In genomic region chr15:91377105-91377504, GRCm38 (mm10) we compare ENCODE assay signal across 15 mouse cellular contexts.
DNase-seq lines count a peak whose midpoint lies in the region; ATAC-seq and TF ChIP-seq lines count a peak whose summit lies in the region.
"Had no signal": no experiment of that assay in that cellular context is flagged by ENCODE, and none has a peak within 500 bp of the region (broad histone marks: within the 10 kb centered on the region; RNA-seq: fewer than 3 reads in every experiment).

No protein-coding gene starts in this region.

- H3K9ac ChIP-seq in midbrain, embryonic 14.5 days (replicated peaks; ENCODE audit: low read length): no peak overlapping the region
- no peak overlapping the region for H3K9ac ChIP-seq in midbrain, embryonic 11.5 days (ENCODE audit: low read length)
- H3K9ac ChIP-seq: liver, postnatal 0 days had no signal

- ATAC-seq in midbrain, embryonic 14.5 days (ENCODE audit: low FRiP score, low TSS enrichment): no peak
- ATAC-seq in midbrain, embryonic 11.5 days (ENCODE audit: low FRiP score): no peak
- ATAC-seq: liver, postnatal 0 days had no signal

- H3K9me3 ChIP-seq in midbrain, embryonic 14.5 days (ENCODE audit: control insufficient read depth, low read length): no peaks in the 10 kb centered on the region
- no peaks in the 10 kb centered on the region for H3K9me3 ChIP-seq in midbrain, embryonic 11.5 days (ENCODE audit: control insufficient read depth, low read length)

- peaks cover 25% of the 10 kb centered on the region for H3K4me1 ChIP-seq in midbrain, embryonic 14.5 days (ENCODE audit: control insufficient read depth, insufficient read depth, low read length)
- peaks cover 3% of the 10 kb centered on the region for H3K4me1 ChIP-seq in midbrain, embryonic 11.5 days (ENCODE audit: control insufficient read depth, insufficient read depth, low read length)
- H3K4me1 ChIP-seq: megakaryocyte, embryonic 14.5 days had no signal

- no peak for TF ChIP-seq CTCF in gastrocnemius, adult 2 months (IDR thresholded peaks at IDR 0.05)

- peak; percentile 25 for DNase-seq in cerebellum, adult 9-11 months
- DNase-seq in cerebellum, postnatal 4 days (ENCODE audit: low spot score in 2 of 2): no peak
- peak; percentile 29 for DNase-seq in midbrain, embryonic 14.5 days
- no peak for DNase-seq in midbrain, embryonic 11.5 days (ENCODE audit: low spot score, missing footprints)
- DNase-seq in layer of hippocampus, postnatal 36 days: peak; percentile 32 to 54
- DNase-seq in gastrocnemius, adult 2 months: no peak
- DNase-seq in lung, postnatal 10 days: no peak
- no peak for DNase-seq in kidney, postnatal 4 days
- DNase-seq: B cell, adult 2 months; gastrocnemius, postnatal 36 days; heart, postnatal 14 days; kidney, adult 8-10 months; liver, postnatal 0 days had no signal

- no peak overlapping the region for H3K27ac ChIP-seq in midbrain, embryonic 14.5 days (replicated peaks; ENCODE audit: low read depth, low read length)
- no peak overlapping the region for H3K27ac ChIP-seq in midbrain, embryonic 11.5 days (ENCODE audit: low read depth, low read length)
- no peak overlapping the region for H3K27ac ChIP-seq in gastrocnemius, adult 2 months
- H3K27ac ChIP-seq: stomach, postnatal 0 days had no signal

- intact Hi-C loops in gastrocnemius, adult 2 months (cut with DNase I): no loop called here

- H3K4me2 ChIP-seq in midbrain, embryonic 14.5 days (ENCODE audit: low read length): peak overlapping the region; percentile 34
- no peak overlapping the region for H3K4me2 ChIP-seq in midbrain, embryonic 11.5 days

- no peak overlapping the region for H3K4me3 ChIP-seq in midbrain, embryonic 14.5 days (replicated peaks; ENCODE audit: low read depth, low read length)
- no peak overlapping the region for H3K4me3 ChIP-seq in midbrain, embryonic 11.5 days (ENCODE audit: low read depth, low read length)
- no peak overlapping the region for H3K4me3 ChIP-seq in gastrocnemius, adult 2 months
- H3K4me3 ChIP-seq: megakaryocyte, embryonic 14.5 days had no signal

- 46% methylated on average over 11 of the region's 11 CpGs for WGBS in midbrain, embryonic 14.5 days
- 76% methylated on average over 11 of the region's 11 CpGs for WGBS in midbrain, embryonic 11.5 days

- H3K27me3 ChIP-seq in midbrain, embryonic 14.5 days (ENCODE audit: control insufficient read depth, insufficient read depth, low read length): no peaks in the 10 kb centered on the region
- H3K27me3 ChIP-seq in midbrain, embryonic 11.5 days (ENCODE audit: control insufficient read depth, insufficient read depth, low read length): no peaks in the 10 kb centered on the region
- H3K27me3 ChIP-seq: megakaryocyte, embryonic 14.5 days had no signal

- no peaks in the 10 kb centered on the region for H3K36me3 ChIP-seq in midbrain, embryonic 14.5 days (ENCODE audit: control insufficient read depth, insufficient read depth, low read length)
- H3K36me3 ChIP-seq in midbrain, embryonic 11.5 days (ENCODE audit: control insufficient read depth, insufficient read depth, low read length): no peaks in the 10 kb centered on the region

Comparison
In these comparisons a context has a peak if more than half of its experiments do, and no peak if none do; other contexts are left out.
1. DNase-seq: peak in cerebellum, adult 9-11 months (single experiment), midbrain, embryonic 14.5 days (single experiment) and layer of hippocampus, postnatal 36 days (2 of 2); none in cerebellum, postnatal 4 days (0 of 2), midbrain, embryonic 11.5 days (single experiment), gastrocnemius, adult 2 months (single experiment), lung, postnatal 10 days (single experiment) and kidney, postnatal 4 days (0 of 2).